Mouse (Mus musculus) colon, adult 2 months (tissue): Measurements from ENCODE around the gene Olfr391-ps. TPM values are rescaled to one million over a fixed set of nuclear protein-coding genes. Genes with fewer than 3 reads are reported as not detected.

Source experiments
- polyA plus RNA-seq: library from polyadenylated mRNA; depleted of rRNA; stranded (reverse); fragments of >200 nt; gene quantifications from 2 replicates; pipeline ENCODE4 v1.2.3, GENCODE M21; 2012; rRNA removed

Olfr391-ps gene
- not detected in 2 replicates for polyA plus RNA-seq

GRCm38 (mm10) chr11:73802952-73803351 is at the start of gene Olfr391-ps:
Gene Olfr391-ps, minus strand, starts transcription at chr11:73803052.

GRCm38 (mm10) chr11:73851354-73851753 is 48.5 kb upstream of the Olfr391-ps start, which contains the start of gene Olfr393:
Gene Olfr393, minus strand, starts transcription at chr11:73851454.

GRCm38 (mm10) chr11:73816949-73817348 is 14.1 kb upstream of the Olfr391-ps start, which contains the start of gene Olfr392:
Gene Olfr392, minus strand, starts transcription at chr11:73817049.

GRCm38 (mm10) chr11:73782664-73783063 is 20.2 kb downstream of the Olfr391-ps start, which contains the start of gene Olfr390:
Gene Olfr390, plus strand, starts transcription at chr11:73782964.

GRCm38 (mm10) chr11:73780613-73781012 is 22.2 kb downstream of the Olfr391-ps start, which contains the start of gene Olfr389:
Gene Olfr389, minus strand, starts transcription at chr11:73780713.

Other genes starting within 250 kb of the Olfr391-ps start
- gene Olfr385, start 210.0 kb downstream of the Olfr391-ps start, polyA plus RNA-seq, result not detected in 2 replicates
- not detected in 2 replicates for gene Olfr384, start 204.5 kb downstream of the Olfr391-ps start, polyA plus RNA-seq
- not detected in 2 replicates for gene Zfp735, start 114.3 kb downstream of the Olfr391-ps start, polyA plus RNA-seq
- gene Olfr389, start 22.3 kb downstream of the Olfr391-ps start, polyA plus RNA-seq, result not detected in 2 replicates
- not detected in 2 replicates for gene Olfr390, start 20.1 kb downstream of the Olfr391-ps start, polyA plus RNA-seq
- gene Olfr392, start 14.0 kb upstream of the Olfr391-ps start, polyA plus RNA-seq, result not detected in 2 replicates
- not detected in 2 replicates for gene Olfr393, start 48.4 kb upstream of the Olfr391-ps start, polyA plus RNA-seq
- gene Olfr394, start 87.7 kb upstream of the Olfr391-ps start, polyA plus RNA-seq, result not detected in 2 replicates
- not detected in 2 replicates for gene Olfr395, start 106.2 kb upstream of the Olfr391-ps start, polyA plus RNA-seq
- gene Olfr23, start 133.6 kb upstream of the Olfr391-ps start, polyA plus RNA-seq, result not detected in 2 replicates
- not detected in 2 replicates for gene Olfr397, start 157.8 kb upstream of the Olfr391-ps start, polyA plus RNA-seq
- not detected in 2 replicates for gene Olfr398, start 187.4 kb upstream of the Olfr391-ps start, polyA plus RNA-seq